Mouse (Mus musculus) CD4-positive helper T cell, adult 2 months (primary cell): ENCODE results near the gene 3110009E18Rik.

Experiments used
- DNase-seq: peaks from one replicate; pipeline ENCODE4 v3.0.0-alpha.2; 2012; ENCODE audit warnings: low read depth, missing footprints, low spot score

3110009E18Rik gene

GRCm38 (mm10) chr1:120142551-120142950 lies 21.6 kb downstream of the 3110009E18Rik start:
- DNase-seq = no peak

- DNase-seq = no peak
Observed at GRCm38 (mm10) chr1:120145527-120146216, 24.7 kb downstream of the 3110009E18Rik start.

DNA sequence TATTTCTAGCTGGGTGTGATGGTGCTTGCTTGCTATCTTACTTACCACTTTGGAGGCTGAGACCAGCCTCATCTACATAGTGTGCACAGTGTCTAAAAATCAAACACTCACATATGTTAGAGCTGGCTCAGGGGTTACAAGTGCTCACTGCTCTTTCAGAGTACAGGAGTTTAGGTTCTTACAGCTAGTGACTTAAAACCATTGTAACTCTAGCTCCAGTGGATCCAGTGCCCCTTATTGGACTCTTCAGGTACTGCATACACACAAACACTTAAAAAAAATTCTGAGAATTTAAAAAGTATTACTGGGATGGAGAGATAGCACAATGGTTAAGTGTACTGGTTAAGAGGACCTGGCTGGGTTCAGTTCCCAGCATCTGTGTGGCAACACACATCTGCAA lies 26.0 kb downstream of the 3110009E18Rik start:
- DNase-seq = no peak

GRCm38 (mm10) chr1:120154232-120154631 lies 33.2 kb downstream of the 3110009E18Rik start:
- peak; percentile 30 for DNase-seq

- peak; percentile 36 for DNase-seq
Observed at GRCm38 (mm10) chr1:120155325-120155724, 34.3 kb downstream of the 3110009E18Rik start.

DNA sequence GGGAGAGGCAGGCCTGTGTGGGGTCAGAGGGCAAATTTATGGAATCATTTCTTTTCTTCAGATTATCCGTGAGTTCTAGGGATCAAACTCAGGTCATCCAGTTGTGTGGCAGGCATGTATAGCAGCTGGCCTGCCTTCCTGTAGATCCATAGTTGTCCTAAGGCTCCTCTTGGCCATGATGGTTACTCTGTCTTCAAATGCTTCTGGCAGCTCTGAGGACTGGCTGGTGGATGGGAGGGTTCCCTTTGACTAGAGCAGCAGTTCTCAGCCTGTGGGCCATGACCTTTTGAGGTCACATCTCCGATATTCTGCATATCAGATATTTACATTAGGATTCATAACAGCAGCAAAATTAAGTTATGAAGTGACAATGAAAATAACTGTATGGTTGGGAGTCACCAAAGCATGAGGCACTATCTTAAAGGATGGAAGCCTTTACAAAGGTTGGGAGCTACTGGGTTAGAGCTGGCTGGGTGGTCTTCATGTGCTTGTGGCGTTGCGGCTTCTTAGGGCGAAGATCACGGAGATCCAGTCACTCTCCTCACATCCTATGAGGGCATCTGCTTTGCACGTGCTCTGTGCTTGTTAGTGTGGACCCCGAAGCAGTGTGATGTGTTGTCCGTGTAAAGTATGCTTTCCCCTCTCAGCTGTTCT lies 37.6 kb downstream of the 3110009E18Rik start:
- DNase-seq = no peak

DNA sequence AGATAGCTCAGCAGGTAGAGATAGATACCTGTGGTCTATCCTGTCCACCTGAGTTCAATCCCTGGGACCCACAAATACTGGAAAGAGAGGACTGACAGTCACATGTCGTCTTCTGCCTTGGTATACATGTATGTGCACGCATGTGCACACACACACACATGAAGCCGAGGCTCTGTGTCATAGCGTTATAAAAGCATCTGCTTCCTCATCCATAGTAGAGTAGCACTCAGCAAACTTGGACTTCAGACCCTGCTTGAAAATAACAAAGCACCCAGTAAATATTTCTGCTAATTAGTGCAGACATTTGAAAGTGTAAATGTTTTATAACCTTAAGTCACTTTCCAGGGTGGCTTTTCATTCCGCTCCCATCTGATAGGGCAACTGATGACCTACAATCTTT lies 40.5 kb downstream of the 3110009E18Rik start:
- DNase-seq = no peak

DNA sequence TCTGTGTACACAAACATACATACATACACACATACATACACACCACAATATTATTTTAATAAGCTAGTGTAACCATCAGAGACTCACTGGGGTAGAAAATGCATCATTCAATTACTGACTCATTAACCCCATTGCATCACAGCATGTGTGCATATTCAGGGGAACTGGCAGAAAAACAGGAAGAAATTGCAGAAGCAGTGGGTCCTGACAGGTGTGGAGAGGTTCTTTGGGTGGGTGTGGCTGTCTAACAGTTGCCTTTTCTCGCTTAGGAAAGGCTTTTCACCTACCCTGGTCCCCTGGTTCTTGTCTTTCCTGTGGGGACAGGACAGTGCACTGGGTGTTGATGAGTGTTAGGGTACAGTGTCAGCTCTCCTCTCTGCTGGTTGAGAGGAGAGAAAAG lies 41.6 kb downstream of the 3110009E18Rik start:
- DNase-seq = no peak

DNA sequence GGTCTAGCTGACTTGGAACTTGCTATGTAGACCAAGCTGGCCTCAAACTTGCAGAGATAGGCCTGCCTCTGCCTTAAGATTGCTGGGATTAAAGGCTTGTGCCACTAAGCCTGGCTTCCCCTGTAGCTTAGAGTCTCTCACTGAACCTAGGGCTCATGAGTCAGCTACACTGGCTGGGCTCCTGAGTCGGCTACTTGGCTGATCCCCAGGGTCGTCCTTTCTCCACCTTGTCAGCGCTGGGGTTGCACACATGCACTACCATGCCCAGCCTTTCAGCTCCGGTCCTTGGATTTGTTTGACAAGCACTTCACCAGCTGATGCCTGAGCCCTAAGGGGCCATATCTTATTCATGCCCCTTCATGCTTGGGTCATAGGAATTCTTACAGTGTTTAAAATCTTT lies 47.0 kb downstream of the 3110009E18Rik start:
- DNase-seq = no peak

DNA sequence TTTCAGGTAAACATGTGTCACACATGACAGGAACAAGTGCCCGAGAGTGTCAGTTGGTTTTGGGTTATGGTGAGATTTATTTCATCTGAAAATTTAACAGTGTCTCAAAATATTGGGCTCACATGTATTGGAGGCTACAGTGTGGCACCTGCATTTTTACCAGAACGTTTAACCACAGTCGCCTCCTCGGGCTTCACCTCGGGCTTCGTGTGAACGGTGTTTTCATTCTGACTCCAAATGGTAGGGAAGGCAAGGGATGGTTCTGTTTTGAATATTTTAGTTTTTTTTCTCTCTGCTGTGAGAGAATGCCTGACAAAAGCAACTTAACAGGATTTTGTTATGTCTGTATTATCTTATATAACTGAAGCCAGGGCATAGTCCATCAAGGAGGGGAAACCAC lies 47.7 kb downstream of the 3110009E18Rik start:
- DNase-seq = no peak

DNA sequence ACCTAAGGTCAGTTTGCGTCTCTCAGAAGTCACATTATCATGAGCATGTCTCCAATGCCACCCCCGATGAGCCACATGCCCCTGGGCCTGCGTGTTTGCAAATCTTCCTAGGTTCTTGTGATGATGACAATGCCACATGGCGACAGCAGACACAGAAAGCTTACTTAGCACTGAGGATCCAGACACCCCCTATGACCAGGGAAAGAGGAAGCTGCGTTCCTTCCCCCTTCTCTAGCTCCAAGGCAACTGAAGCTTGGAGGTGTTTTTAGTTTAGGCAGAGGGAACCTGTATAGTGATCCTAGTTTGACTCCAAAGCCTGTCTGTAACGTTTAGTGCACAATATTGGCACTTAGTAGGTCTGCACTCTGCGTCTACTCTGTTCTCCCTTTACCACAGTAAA lies 49.3 kb downstream of the 3110009E18Rik start:
- no peak for DNase-seq

DNA sequence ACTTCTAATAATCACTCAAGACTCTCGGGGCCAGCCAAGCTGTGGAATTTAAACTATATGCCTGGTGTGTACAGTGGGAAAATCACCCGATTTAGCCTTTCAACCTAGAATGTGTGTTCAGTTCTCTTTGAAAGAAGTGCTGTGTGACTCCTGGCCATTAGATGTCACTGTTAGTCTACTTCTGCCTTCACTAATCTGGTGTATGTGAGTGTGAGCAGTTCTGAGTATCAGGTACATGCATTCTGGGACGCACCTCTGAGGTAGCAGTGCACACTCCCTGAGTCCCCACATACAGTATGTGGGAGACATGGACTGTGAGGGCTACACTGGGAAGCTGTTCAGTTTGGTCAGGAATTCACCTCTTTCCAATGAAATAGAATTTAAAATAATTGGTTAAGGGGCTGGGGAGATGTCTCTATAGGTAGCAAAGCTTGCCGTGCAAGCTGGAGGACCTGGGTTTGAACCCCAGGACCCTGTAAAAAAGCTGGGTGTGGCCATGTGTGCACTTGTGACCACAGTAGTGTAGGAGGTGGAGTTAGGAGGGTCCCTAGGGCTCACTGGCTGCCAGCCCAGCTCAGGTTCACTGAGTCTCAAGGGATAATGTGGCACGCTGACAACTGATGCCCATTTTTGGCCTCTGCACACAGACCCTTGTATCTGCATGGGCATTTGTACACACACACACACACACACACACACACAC lies 51.0 kb downstream of the 3110009E18Rik start:
- DNase-seq = no peak

DNA sequence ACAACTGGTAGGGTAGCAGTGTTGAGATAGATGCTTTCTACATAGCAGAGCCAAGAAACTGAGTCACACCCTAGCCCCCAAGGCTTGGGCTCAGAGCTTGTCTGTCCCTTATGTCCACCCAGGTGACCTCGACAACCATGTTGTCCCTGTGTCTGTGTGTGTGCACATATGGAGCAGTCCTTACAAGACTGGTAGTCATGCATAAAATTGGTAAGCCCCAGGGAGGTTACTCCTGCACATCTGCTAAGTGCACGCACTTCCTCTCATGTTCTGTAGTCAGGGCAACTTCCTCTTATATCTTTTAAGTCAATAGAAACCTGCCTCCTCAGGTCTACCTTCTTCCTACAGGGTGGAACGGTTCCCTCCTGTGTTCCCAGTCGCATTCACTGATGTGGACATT lies 54.0 kb downstream of the 3110009E18Rik start:
- DNase-seq = no peak

GRCm38 (mm10) chr1:120176313-120176712 lies 55.3 kb downstream of the 3110009E18Rik start:
- no peak for DNase-seq

- DNase-seq = no peak
Observed at GRCm38 (mm10) chr1:120177141-120177540, 56.2 kb downstream of the 3110009E18Rik start.

- DNase-seq = no peak
Observed at GRCm38 (mm10) chr1:120186204-120186603, 65.2 kb downstream of the 3110009E18Rik start.

- DNase-seq = no peak
Observed at GRCm38 (mm10) chr1:120186655-120187054, 65.7 kb downstream of the 3110009E18Rik start.

DNA sequence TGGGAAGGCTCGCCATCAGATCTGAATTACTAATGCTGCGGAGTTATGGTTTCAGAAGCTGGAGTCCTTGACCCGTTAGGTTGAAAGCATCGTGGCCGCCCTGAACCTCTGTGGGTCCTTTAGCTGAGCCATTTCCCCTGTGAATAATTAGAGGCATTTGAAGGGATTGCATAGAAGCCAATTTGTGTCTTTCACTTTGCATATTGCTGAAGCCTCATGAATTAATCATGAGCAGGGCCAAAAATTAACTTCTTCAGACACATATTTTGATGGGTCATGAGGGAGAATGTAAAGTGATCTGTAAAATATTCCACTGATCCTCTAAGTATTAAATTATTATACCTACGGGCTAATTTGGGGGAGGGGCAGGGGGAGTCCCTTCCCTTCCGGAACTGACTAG lies 66.1 kb downstream of the 3110009E18Rik start:
- DNase-seq = no peak

DNA sequence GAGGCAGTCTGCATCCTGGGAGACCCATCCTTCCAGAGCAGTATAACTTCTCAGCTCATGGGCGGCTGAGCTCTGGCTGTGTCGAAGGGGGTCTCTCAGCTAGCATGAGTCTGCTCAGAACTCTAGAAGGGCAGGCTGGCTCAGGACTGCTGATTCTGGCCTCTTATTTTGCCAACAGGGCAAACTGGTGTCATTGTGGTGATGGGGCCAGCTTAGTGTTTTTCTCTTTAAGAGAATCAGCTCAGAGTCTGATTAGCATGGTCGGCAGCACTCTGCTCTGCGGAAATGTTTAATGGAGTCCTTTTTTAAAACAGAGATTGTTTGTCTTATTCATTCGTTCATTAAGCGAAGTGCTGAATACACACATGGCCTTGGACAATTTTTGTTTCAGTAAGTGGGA lies 68.2 kb downstream of the 3110009E18Rik start:
- DNase-seq = no peak

DNA sequence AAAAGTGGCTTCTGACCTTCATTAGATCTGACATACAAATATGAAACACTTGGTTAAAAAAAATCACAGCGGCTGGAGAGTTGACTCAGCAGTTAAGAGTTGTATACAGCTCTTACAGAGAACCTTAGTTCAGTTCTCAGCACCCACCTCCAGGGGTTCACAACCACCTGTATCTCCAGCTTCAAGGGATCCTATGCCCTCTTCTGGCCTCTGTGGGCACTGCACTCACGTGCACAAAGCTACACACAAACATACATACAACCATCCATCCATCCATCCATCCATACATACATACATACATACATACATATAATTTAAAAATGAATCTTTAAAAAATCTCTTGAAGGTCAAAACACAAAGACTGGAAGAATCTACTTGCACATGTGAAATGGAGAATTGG lies 69.3 kb downstream of the 3110009E18Rik start:
- DNase-seq = no peak

DNA sequence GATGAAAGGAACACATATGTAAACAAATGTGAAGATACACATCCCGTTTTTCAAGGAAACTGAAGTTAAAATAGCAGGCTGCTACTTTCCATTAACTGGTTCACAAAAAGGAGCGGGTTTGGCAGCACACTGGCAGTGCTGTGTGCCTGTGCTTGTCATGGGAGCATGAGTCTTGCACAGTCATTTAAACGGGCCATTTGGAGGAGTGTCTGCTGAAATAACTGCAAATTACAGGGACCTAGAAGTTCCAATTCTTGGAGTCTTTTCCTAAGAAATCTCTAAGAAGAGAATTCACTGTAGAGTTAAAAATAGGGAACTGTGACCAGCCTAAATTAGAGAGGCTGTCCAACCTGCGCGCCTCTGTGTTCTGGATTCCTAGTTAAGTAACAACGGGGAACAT lies 70.0 kb downstream of the 3110009E18Rik start:
- no peak for DNase-seq

GRCm38 (mm10) chr1:120192321-120192720 lies 71.3 kb downstream of the 3110009E18Rik start:
- DNase-seq = no peak

DNA sequence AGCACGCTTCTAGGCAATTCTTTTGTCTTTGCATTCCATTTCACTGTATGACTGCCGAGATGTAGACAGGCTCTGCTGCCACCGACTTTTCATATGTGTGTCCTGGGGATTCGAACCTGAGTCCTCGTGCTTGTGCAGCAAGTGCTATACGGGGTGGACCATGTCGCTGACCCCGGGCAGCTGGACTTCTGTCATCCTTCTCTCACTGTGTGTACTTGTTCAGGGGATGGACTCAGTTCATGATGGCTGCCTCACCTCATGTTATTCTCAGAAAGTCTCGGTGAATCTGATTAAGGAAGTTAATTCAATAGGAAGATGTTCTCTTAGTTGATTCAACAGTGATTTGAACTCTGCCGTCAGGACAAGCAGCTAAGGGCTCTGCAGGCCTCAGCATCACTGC lies 72.6 kb downstream of the 3110009E18Rik start:
- DNase-seq = no peak
